Mouse (Mus musculus) megakaryocyte, embryonic 14.5 days (primary cell): ENCODE results near the gene Tas1r1. TPM values are rescaled to one million over a fixed set of nuclear protein-coding genes. Genes with fewer than 3 reads are reported as not detected.
A peak's percentile ranks its signal among the peaks of the same experiment; 100 is the strongest.

Experiments used
- H3K27me3 ChIP-seq: replicated peaks from 2 replicates; pipeline ENCODE3; 2012; ENCODE audit warnings: inconsistent platforms
- H3K36me3 ChIP-seq: replicated peaks from 2 replicates; pipeline ENCODE3; 2012; ENCODE audit warnings: low read length, inconsistent platforms, mixed read lengths
- H3K4me1 ChIP-seq: 2 replicates; pipeline ENCODE4 v1.6.1; 2012; ENCODE audit warnings: inconsistent platforms
- H3K4me3 ChIP-seq: replicated peaks from 2 replicates; pipeline ENCODE3; 2012; ENCODE audit warnings: moderate library complexity, mild to moderate bottlenecking, inconsistent platforms
- H3K9me3 ChIP-seq: 2 replicates; pipeline ENCODE4 v1.6.1; 2012; ENCODE audit warnings: inconsistent platforms
- FLI1 ChIP-seq: IDR thresholded peaks from 2 replicates; pipeline ENCODE4 v1.6.1; 2012; ENCODE audit warnings: low read length, inconsistent platforms, mixed read lengths
- GATA1 ChIP-seq: IDR thresholded peaks from 3 replicates; pipeline ENCODE4 v1.6.1; 2012; ENCODE audit warnings: mixed read lengths, low read length, inconsistent platforms, borderline replicate concordance
- polyA plus RNA-seq: library from polyadenylated mRNA; stranded (reverse); fragments of >175 nt; gene quantifications from 2 replicates; pipeline ENCODE4 v1.2.3, GENCODE M21; 2012; ENCODE audit warnings: low replicate concordance; ENCODE audit not compliant: insufficient read depth

Gene Tas1r1
- polyA plus RNA-seq, 1 experiment: 0.34 TPM

GRCm38 (mm10) chr4:152029087-152029486 lies 9.3 kb downstream of the Tas1r1 start:
- peaks cover 7% of the 10 kb centered on the region for H3K27me3 ChIP-seq
- H3K36me3 ChIP-seq: peaks cover 49% of the 10 kb centered on the region
- no peak overlapping the region for H3K4me3 ChIP-seq
- TF ChIP-seq GATA1: no peak
- no peak for TF ChIP-seq FLI1
- no peaks in the 10 kb centered on the region for H3K9me3 ChIP-seq
- H3K4me1 ChIP-seq: peaks cover 57% of the 10 kb centered on the region

GRCm38 (mm10) chr4:152028456-152028855 lies 9.9 kb downstream of the Tas1r1 start:
- H3K27me3 ChIP-seq: peaks cover 7% of the 10 kb centered on the region
- peaks cover 51% of the 10 kb centered on the region for H3K36me3 ChIP-seq
- peaks cover 56% of the 10 kb centered on the region for H3K4me1 ChIP-seq
- H3K9me3 ChIP-seq: no peaks in the 10 kb centered on the region
- TF ChIP-seq GATA1 (no peak), FLI1 (no peak)
- peak overlapping the region; percentile 98 for H3K4me3 ChIP-seq

- peak within 1 kb of the TSS; percentile 98 for H3K4me3 ChIP-seq
- peaks cover 6% of the 10 kb centered on the region for H3K27me3 ChIP-seq
- H3K36me3 ChIP-seq: peaks cover 57% of the 10 kb centered on the region
- no peak for TF ChIP-seq GATA1
- no peak for TF ChIP-seq FLI1
- H3K9me3 ChIP-seq: no peaks in the 10 kb centered on the region
- H3K4me1 ChIP-seq: peaks cover 65% of the 10 kb centered on the region
These were observed 10.8 kb downstream of the Tas1r1 start, which contains the start of gene Zbtb48 for GRCm38 (mm10) chr4:152027524-152027923. TSS of gene Zbtb48 (minus strand) at chr4:152027671.

- peaks cover 57% of the 10 kb centered on the region for H3K36me3 ChIP-seq
- H3K4me3 ChIP-seq: peak overlapping the region; percentile 98
- peaks cover 69% of the 10 kb centered on the region for H3K4me1 ChIP-seq
- no peaks in the 10 kb centered on the region for H3K9me3 ChIP-seq
- H3K27me3 ChIP-seq: peaks cover 2% of the 10 kb centered on the region
- TF ChIP-seq GATA1: no peak
- no peak for TF ChIP-seq FLI1
These were observed 11.4 kb downstream of the Tas1r1 start for GRCm38 (mm10) chr4:152026751-152027508.

- H3K4me1 ChIP-seq: peaks cover 76% of the 10 kb centered on the region
- H3K36me3 ChIP-seq: peaks cover 68% of the 10 kb centered on the region
- no peaks in the 10 kb centered on the region for H3K9me3 ChIP-seq
These were observed 13.8 kb downstream of the Tas1r1 start for GRCm38 (mm10) chr4:152024525-152024924.

GRCm38 (mm10) chr4:152022506-152022905 lies 15.9 kb downstream of the Tas1r1 start:
- TF ChIP-seq FLI1: no peak
- no peak for TF ChIP-seq GATA1
- Histone ChIP-seq H3K27me3 (no peaks in the 10 kb centered on the region), H3K4me3 (no peak overlapping the region), H3K9me3 (no peaks in the 10 kb centered on the region), H3K36me3 (peaks cover 88% of the 10 kb centered on the region), H3K4me1 (peaks cover 75% of the 10 kb centered on the region)

More at GRCm38 (mm10) chr4:152024525-152024924, 13.8 kb downstream of the Tas1r1 start:
- no peaks in the 10 kb centered on the region for H3K27me3 ChIP-seq
- TF ChIP-seq FLI1 (no peak), GATA1 (no peak)
- peak overlapping the region; percentile 2 for H3K4me3 ChIP-seq

GRCm38 (mm10) chr4:152021568-152022097 lies 16.7 kb downstream of the Tas1r1 start:
- H3K27me3 ChIP-seq: no peaks in the 10 kb centered on the region
- no peaks in the 10 kb centered on the region for H3K9me3 ChIP-seq
- peaks cover 95% of the 10 kb centered on the region for H3K36me3 ChIP-seq
- TF ChIP-seq FLI1 (no peak), GATA1 (no peak)
- H3K4me3 ChIP-seq: no peak overlapping the region
- peaks cover 70% of the 10 kb centered on the region for H3K4me1 ChIP-seq

- peaks cover 54% of the 10 kb centered on the region for H3K4me1 ChIP-seq
- H3K9me3 ChIP-seq: no peaks in the 10 kb centered on the region
- H3K36me3 ChIP-seq: peaks cover 98% of the 10 kb centered on the region
- no peak overlapping the region for H3K4me3 ChIP-seq
- TF ChIP-seq GATA1 (no peak), FLI1 (no peak)
- H3K27me3 ChIP-seq: no peaks in the 10 kb centered on the region
These were observed 18.3 kb downstream of the Tas1r1 start for GRCm38 (mm10) chr4:152020024-152020423.

- no peaks in the 10 kb centered on the region for H3K9me3 ChIP-seq
- H3K4me3 ChIP-seq: no peak overlapping the region
- peaks cover 98% of the 10 kb centered on the region for H3K36me3 ChIP-seq
These were observed 19.3 kb downstream of the Tas1r1 start for GRCm38 (mm10) chr4:152019073-152019472.

More at GRCm38 (mm10) chr4:152019073-152019472, 19.3 kb downstream of the Tas1r1 start:
- no peak for TF ChIP-seq GATA1
- TF ChIP-seq FLI1: no peak
- Histone ChIP-seq H3K27me3 (no peaks in the 10 kb centered on the region), H3K4me1 (peaks cover 52% of the 10 kb centered on the region)
